Mouse (Mus musculus) layer of hippocampus, adult 9-11 months (tissue): ENCODE measurements around the gene Olfr1451.
"Not testable (repeated sequence)": the region's sequence is repeated elsewhere in the genome, so short reads cannot be mapped to it uniquely, and the experiment has no call there.

Experiments
- DNase-seq: peaks from one replicate; pipeline ENCODE4 v3.0.0; 2022

Gene Olfr1451

GRCm38 (mm10) chr19:12994714-12995113, at the start of gene Olfr1451:
Gene Olfr1451 (plus strand): TSS chr19:12995014.
- no peak for DNase-seq

GRCm38 (mm10) chr19:12949958-12950357, 44.9 kb upstream of the Olfr1451 start, which contains the start of gene Olfr1450:
Gene Olfr1450 (plus strand): TSS chr19:12950258.
- no peak for DNase-seq

- DNase-seq: not testable (repeated sequence)
These were observed 24.7 kb upstream of the Olfr1451 start for GRCm38 (mm10) chr19:12970082-12970481.

- DNase-seq: not testable (repeated sequence)
These were observed 2.5 kb upstream of the Olfr1451 start for GRCm38 (mm10) chr19:12992316-12992715.

GRCm38 (mm10) chr19:13028227-13028626, 33.4 kb downstream of the Olfr1451 start, which contains the start of gene Olfr1453:
Gene Olfr1453 (minus strand): TSS chr19:13028327.
- no peak for DNase-seq
